Mouse (Mus musculus) myocyte (in vitro differentiated cells): ENCODE data around the gene Sesn2. TPM values are rescaled to one million over a fixed set of nuclear protein-coding genes. Genes with fewer than 3 reads are reported as not detected.
A peak's percentile ranks its signal among the peaks of the same experiment; 100 is the strongest.

Experiments
- H3K27me3 ChIP-seq: one replicate; pipeline ENCODE4 v1.6.1; 2011; ENCODE audit not compliant: control insufficient read depth, insufficient read depth, insufficient read length
- H3K36me3 ChIP-seq: one replicate; pipeline ENCODE4 v1.6.1; 2011; ENCODE audit not compliant: control insufficient read depth, insufficient read depth
- H3K4me2 ChIP-seq: one replicate; pipeline ENCODE4 v1.6.1; 2011; ENCODE audit warnings: low read depth, control low read depth
- H3K4me3 ChIP-seq: one replicate; pipeline ENCODE4 v1.5.1; 2011; ENCODE audit warnings: mild to moderate bottlenecking, control low read depth, moderate library complexity
- H3K79me2 ChIP-seq: one replicate; pipeline ENCODE4 v1.6.1; 2011; ENCODE audit not compliant: control insufficient read depth, insufficient read depth
- H3ac ChIP-seq: one replicate; pipeline ENCODE4 v1.6.1; 2011; ENCODE audit not compliant: control insufficient read depth, insufficient read length
- CEBPB ChIP-seq: IDR thresholded peaks from 2 replicates; pipeline ENCODE4 v1.6.1; 2011; ENCODE audit warnings: mild to moderate bottlenecking, moderate library complexity; ENCODE audit not compliant: poor library complexity, insufficient read depth, severe bottlenecking
- E2F4 ChIP-seq: IDR thresholded peaks from one replicate; pipeline ENCODE4 v1.6.1; 2011; ENCODE audit warnings: mild to moderate bottlenecking, control low read depth, moderate library complexity; ENCODE audit not compliant: insufficient read depth
- MAX ChIP-seq: IDR thresholded peaks from one replicate; pipeline ENCODE4 v1.6.1; 2011; ENCODE audit warnings: low read depth, mild to moderate bottlenecking, control low read depth
- MYOD1 ChIP-seq, 3 experiments: IDR thresholded peaks; one replicate each; pipeline ENCODE4 v1.6.1; 2011; ENCODE audit warnings: control low read depth in 2 of 3, low read depth in 2 of 3, mild to moderate bottlenecking in 2 of 3, moderate library complexity in 1 of 3; ENCODE audit not compliant: insufficient read length in 2 of 3, control insufficient read depth in 1 of 3
- MYOG ChIP-seq, 3 experiments: IDR thresholded peaks; one replicate each; pipeline ENCODE4 v1.6.1; 2011; ENCODE audit warnings: control low read depth in 2 of 3, low read depth in 2 of 3, mild to moderate bottlenecking in 2 of 3; ENCODE audit not compliant: insufficient read length in 2 of 3, control insufficient read depth in 1 of 3, insufficient read depth in 1 of 3
- POLR2A ChIP-seq: IDR thresholded peaks from one replicate; pipeline ENCODE4 v1.6.1; 2011; ENCODE audit warnings: low read depth, mild to moderate bottlenecking, control low read depth, moderate library complexity; ENCODE audit not compliant: insufficient read length
- POLR2AphosphoS2 ChIP-seq: IDR thresholded peaks from one replicate; pipeline ENCODE4 v1.6.1; 2011; ENCODE audit warnings: low read depth, control low read depth; ENCODE audit not compliant: insufficient read length
- REST ChIP-seq: IDR thresholded peaks from one replicate; pipeline ENCODE4 v1.6.1; 2011; ENCODE audit warnings: mild to moderate bottlenecking, control low read depth, moderate library complexity; ENCODE audit not compliant: insufficient read depth, insufficient read length
- SRF ChIP-seq: IDR thresholded peaks from one replicate; pipeline ENCODE4 v1.6.1; 2011; ENCODE audit warnings: low read depth; ENCODE audit not compliant: control insufficient read depth, insufficient read length
- TCF12 ChIP-seq: IDR thresholded peaks from one replicate; pipeline ENCODE4 v1.6.1; 2011; ENCODE audit warnings: mild to moderate bottlenecking, control low read depth; ENCODE audit not compliant: poor library complexity, insufficient read depth, severe bottlenecking
- TCF3 ChIP-seq: IDR thresholded peaks from one replicate; pipeline ENCODE4 v1.6.1; 2011; ENCODE audit warnings: low read depth, control low read depth; ENCODE audit not compliant: insufficient read length
- USF1 ChIP-seq: IDR thresholded peaks from one replicate; pipeline ENCODE4 v1.6.1; 2011; ENCODE audit warnings: low read depth, mild to moderate bottlenecking, control low read depth, moderate library complexity
- polyA plus RNA-seq: library from polyadenylated mRNA; unstranded; fragments of >200 nt; fragmentation: generic; extraction: Trizol; gene quantifications from one replicate; pipeline ENCODE4 v1.2.1, GENCODE M21; 2012; ENCODE audit warnings: missing spikeins

The Sesn2 gene
- polyA plus RNA-seq, 1 experiment: 71.5 TPM

GRCm38 (mm10) chr4:132446105-132446504 is 64.2 kb downstream of the Sesn2 start:
- no peak overlapping the region for H3K4me3 ChIP-seq
- H3K79me2 ChIP-seq: no peaks in the 10 kb centered on the region
- H3ac ChIP-seq: no peak overlapping the region
- H3K27me3 ChIP-seq: no peaks in the 10 kb centered on the region
- no peak for TF ChIP-seq CEBPB
- no peak for TF ChIP-seq TCF12
- no peak for TF ChIP-seq SRF
- no peak for TF ChIP-seq MYOD1 (IDR thresholded peaks at IDR 0.05; ENCODE audit: control insufficient read depth in 1 of 3, insufficient read length in 2 of 3, low read depth in 2 of 3)
- TF ChIP-seq TCF3: no peak
- no peak for TF ChIP-seq POLR2AphosphoS2
- TF ChIP-seq REST: no peak
- TF ChIP-seq POLR2A: no peak
- TF ChIP-seq USF1: no peak
- no peak for TF ChIP-seq MYOG (IDR thresholded peaks at IDR 0.05; ENCODE audit: control insufficient read depth in 1 of 3, insufficient read depth in 1 of 3, insufficient read length in 2 of 3, low read depth in 2 of 3)
- no peak for TF ChIP-seq MAX
- peak overlapping the region; percentile 38 for H3K4me2 ChIP-seq
- H3K36me3 ChIP-seq: no peaks in the 10 kb centered on the region

GRCm38 (mm10) chr4:132444516-132444915 is 65.8 kb downstream of the Sesn2 start:
- H3K4me2 ChIP-seq: no peak overlapping the region
- H3ac ChIP-seq: no peak overlapping the region
- H3K79me2 ChIP-seq: no peaks in the 10 kb centered on the region
- TF ChIP-seq TCF3: no peak
- TF ChIP-seq SRF: no peak
- no peak for TF ChIP-seq POLR2A
- TF ChIP-seq MYOD1 (IDR thresholded peaks at IDR 0.05; ENCODE audit: control insufficient read depth in 1 of 3, insufficient read length in 2 of 3, low read depth in 2 of 3): no peak
- TF ChIP-seq MYOG (IDR thresholded peaks at IDR 0.05; ENCODE audit: control insufficient read depth in 1 of 3, insufficient read depth in 1 of 3, insufficient read length in 2 of 3, low read depth in 2 of 3): no peak
- TF ChIP-seq TCF12: no peak
- TF ChIP-seq REST: no peak
- no peak for TF ChIP-seq POLR2AphosphoS2
- TF ChIP-seq CEBPB: no peak
- TF ChIP-seq E2F4: no peak
- no peak for TF ChIP-seq MAX
- TF ChIP-seq USF1: no peak
- H3K36me3 ChIP-seq: no peaks in the 10 kb centered on the region
- no peaks in the 10 kb centered on the region for H3K27me3 ChIP-seq
- no peak overlapping the region for H3K4me3 ChIP-seq

Other genes starting within 250 kb of the Sesn2 start
- 11.7 TPM for gene Gmeb1, start 248.9 kb downstream of the Sesn2 start, polyA plus RNA-seq
- 26.6 TPM for gene Taf12, start 236.1 kb downstream of the Sesn2 start, polyA plus RNA-seq
- gene Rab42, start 207.1 kb downstream of the Sesn2 start, polyA plus RNA-seq: 0.30 TPM
- gene Trnau1ap, start 181.0 kb downstream of the Sesn2 start, polyA plus RNA-seq: 51.6 TPM
- 33.2 TPM for gene Rcc1, start 156.9 kb downstream of the Sesn2 start, polyA plus RNA-seq
- 15.8 TPM for gene Phactr4, start 88.0 kb downstream of the Sesn2 start, polyA plus RNA-seq
- gene Med18, start 46.6 kb downstream of the Sesn2 start, polyA plus RNA-seq: 5.3 TPM
- gene Atpif1, start 23.2 kb upstream of the Sesn2 start, polyA plus RNA-seq: 477 TPM
- 95.1 TPM for gene Dnajc8, start 25.0 kb upstream of the Sesn2 start, polyA plus RNA-seq
- not detected for gene Ptafr, start 53.6 kb upstream of the Sesn2 start, polyA plus RNA-seq
- 22.2 TPM for gene Eya3, start 128.5 kb upstream of the Sesn2 start, polyA plus RNA-seq
- 4.7 TPM for gene Xkr8, start 222.0 kb upstream of the Sesn2 start, polyA plus RNA-seq
- 18.0 TPM for gene Smpdl3b, start 246.8 kb upstream of the Sesn2 start, polyA plus RNA-seq